Mouse (Mus musculus): Measurements from ENCODE around the gene Flrt2.

DNA sequence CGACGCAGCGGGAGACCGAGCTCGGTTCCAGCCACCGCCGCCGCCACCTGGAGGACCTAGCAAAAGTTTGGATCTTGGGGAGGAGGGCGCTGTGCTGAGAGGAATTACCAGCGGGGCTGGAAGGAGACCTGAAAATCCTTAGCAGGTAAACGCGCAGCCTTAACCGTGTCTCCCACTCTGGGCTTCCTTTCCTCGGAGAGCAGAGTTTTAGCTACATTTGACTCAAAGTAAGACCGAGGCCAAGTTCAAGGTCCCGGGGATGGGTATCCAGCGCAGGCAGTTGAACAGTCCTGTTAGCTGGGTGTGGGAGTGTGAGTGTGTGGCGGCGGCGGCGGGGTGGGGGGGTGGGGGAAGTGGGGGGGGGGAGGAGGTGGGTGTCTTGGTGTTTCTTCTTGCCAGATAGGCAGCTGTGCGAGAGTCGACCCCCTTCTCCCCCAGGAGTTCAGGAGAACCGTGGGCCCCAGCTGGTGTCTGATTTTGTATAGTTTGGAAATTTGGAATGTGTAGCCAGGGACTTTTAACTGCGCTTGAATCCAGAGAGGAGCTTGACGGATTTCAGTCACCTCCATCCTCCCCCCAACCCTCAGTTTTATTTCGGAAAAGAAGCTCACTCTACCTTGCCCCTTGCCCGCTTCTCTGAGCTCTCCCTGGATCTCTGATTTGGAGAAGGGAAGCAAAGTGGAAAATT, 4.0 kb downstream of the Flrt2 start:
- no peak for TF ChIP-seq GATA1 (IDR thresholded peaks at IDR 0.05; ENCODE audit: low read length)
- TF ChIP-seq TAL1 (IDR thresholded peaks at IDR 0.05; ENCODE audit: low read length) = no peak
